Mouse (Mus musculus) liver, embryonic 16.5 days (tissue): ENCODE results near the gene Tmc5. TPM values are rescaled to one million over a fixed set of nuclear protein-coding genes. Genes with fewer than 3 reads are reported as not detected.

Experiments
- polyA plus RNA-seq: library from polyadenylated mRNA; unstranded; fragments of >200 nt; fragmentation: Nextera tagmentation; extraction: Ambion mirVana; gene quantifications from 2 replicates; pipeline ENCODE4 v1.2.1, GENCODE M21; 2015

Gene Tmc5
- polyA plus RNA-seq, 1 experiment from 2014 or later, result 0.28 TPM

Other genes with a start within 250 kb of the Tmc5 start
- gene Syt17, start 149.1 kb upstream of the Tmc5 start, polyA plus RNA-seq, result 0.23 and 0.24 TPM in 2 replicates
- gene Itpripl2, start 105.3 kb upstream of the Tmc5 start, polyA plus RNA-seq, result 0.96 and 1.0 TPM in 2 replicates
- gene Coq7, start 63.9 kb upstream of the Tmc5 start, polyA plus RNA-seq, result 31.5 and 32.7 TPM in 2 replicates
- gene Tmc7, start 12.6 kb upstream of the Tmc5 start, polyA plus RNA-seq, result 0.26 and 0.53 TPM in 2 replicates
- 35.9 and 37.9 TPM in 2 replicates for gene Gde1, start 108.5 kb downstream of the Tmc5 start, polyA plus RNA-seq
- 8.3 and 8.9 TPM in 2 replicates for gene Ccp110, start 115.3 kb downstream of the Tmc5 start, polyA plus RNA-seq
- 29.9 and 31.3 TPM in 2 replicates for gene Vps35l, start 142.9 kb downstream of the Tmc5 start, polyA plus RNA-seq